Mouse (Mus musculus) left cerebral cortex, postnatal 36 days (tissue): ENCODE data around the gene Atp2b1. TPM values are rescaled to one million over a fixed set of nuclear protein-coding genes. Genes with fewer than 3 reads are reported as not detected.

Experiments used
- DNase-seq, 2 experiments: peaks; one replicate each; pipeline ENCODE4 v3.0.0; 2021 to 2022; ENCODE audit warnings: low spot score in 2 of 2, mixed read lengths in 1 of 2
- intact Hi-C: fragments of 180-260 bp; cut with DNase I; formaldehyde crosslinking; loops from one replicate; pipeline ENCODE4 v1.15.1; 2025
- total RNA-seq, 2 experiments: library from RNA; stranded (reverse); gene quantifications; 2 replicates each; pipeline ENCODE4 v1.2.3; 2021

Atp2b1 gene
- 100 to 1,000 TPM; 707 to 758 TPM for total RNA-seq

DNA sequence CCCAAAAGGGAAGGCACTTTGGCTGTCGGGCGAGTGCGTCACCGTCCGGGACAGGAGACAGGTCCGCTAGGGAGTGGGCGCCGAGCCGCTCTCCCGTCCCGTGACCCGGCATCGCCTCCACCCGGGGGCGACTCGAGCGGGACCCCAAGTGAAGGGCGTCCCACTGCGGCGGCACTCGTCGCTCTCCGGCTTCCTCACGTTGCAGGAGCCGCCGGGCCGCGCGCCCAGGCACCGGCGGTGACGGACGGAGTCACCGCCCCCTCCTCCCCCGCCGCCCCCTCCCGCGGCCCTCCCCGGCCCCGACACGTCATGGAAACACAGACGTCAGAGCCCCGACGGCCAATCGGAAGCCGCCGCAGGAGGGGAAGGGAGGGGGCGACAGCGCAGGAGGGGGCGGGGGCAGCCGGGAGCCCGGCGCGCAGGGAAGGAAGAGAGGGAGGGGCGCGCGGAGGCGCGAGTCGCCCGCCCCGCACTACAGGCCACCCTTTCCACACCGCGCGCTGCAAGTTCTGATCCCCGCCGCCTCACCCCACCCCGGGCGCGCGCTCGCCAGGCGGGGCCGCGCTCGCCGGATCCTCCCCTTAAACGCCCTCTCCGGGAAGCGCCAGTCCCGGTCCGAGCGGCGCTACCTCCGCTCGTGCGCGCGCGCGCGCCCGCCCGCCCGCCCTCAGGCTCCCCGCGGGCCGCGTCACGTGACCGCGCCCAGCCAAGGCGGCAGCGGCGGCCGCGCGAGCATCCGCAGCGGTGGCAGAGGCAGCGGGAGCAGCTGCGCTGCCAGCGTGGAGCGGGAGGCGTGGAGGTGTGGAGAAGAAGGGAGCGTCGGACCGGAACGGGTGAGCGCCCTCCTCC, at the start of gene Atp2b1:
TSS of gene Atp2b1 (plus strand) at position 446 of the 849 bp plus-strand sequence.
- intact Hi-C loops, result loop anchor here (10.0 kb wide), 4 partner anchors 139 to 1069 kb away; no protein-coding TSS in a partner anchor
- DNase-seq, result peak; percentile 91 to 95

DNA sequence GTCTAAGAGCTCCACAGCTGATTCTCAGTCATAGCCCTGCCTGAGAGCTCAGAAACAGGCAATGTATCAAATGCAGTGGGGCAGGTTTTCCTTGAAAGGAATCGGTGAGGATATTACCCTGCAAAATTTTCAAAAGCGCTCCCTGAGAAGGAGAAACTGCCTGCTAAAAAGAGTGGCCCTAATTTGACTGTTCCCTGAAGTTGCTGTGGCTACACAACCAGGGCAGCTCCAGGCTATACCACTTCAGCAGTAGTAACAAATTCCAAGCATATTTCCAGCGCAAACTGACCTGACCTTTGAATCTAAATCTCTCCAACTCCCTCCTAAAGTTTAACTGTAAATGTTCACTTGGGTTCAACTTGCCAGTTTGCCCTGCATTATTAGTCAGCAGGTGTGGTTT, 49.4 kb upstream of the Atp2b1 start:
- DNase-seq, result no peak
- intact Hi-C loops, result no loop called here

DNA sequence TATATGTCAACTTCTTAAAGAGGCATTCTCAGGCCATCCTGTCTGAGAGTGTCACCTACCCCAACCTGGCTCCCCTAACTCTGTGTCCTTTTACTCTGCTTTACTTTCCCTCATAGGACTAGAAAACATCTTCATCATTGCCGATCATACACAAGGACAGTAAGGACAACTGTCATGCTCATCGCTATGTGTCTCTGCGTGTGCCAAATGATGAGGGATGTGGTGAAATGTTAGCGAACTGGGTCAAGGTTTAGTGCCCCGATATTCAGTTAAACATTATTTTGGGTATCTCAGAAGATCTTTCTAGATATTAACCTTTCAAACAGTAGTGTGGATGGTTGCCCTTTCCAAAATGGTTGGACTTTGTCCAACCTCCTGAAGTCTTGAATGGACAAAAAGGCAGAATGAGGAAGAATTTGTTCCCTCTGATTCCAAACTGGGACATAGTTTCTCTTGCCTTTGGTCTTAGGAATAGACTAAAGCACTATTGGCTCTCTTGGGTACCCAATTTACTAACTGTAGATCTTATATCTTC, 47.3 kb upstream of the Atp2b1 start:
- intact Hi-C loops, result no loop called here
- no peak for DNase-seq

DNA sequence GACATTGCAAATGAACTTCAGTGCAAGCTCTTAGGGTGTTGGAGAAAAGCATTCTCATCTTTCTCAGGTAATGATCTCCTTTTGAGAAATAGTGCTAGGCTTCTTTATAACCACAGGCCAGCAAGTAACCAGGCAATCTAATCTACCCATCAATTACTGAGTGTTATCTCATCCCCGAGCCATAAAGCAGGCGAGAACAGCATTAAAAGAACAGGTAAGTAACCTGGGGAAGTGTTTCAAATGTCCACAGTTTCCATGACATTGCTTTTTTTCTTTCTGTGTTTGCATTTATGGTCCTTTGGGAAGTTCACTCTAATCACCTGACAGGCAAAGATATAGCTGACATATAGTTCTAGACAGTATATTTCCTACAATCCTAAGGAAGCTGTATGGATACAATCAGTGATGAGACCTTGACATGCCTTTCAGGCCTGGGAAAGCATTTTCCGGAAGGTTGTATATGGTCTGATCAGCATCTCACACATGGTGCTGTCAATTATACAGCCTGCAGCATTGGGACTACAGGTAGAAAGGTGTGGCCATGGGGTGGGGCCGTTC, 45.8 kb upstream of the Atp2b1 start:
- intact Hi-C loops, result no loop called here
- DNase-seq, result no peak

DNA sequence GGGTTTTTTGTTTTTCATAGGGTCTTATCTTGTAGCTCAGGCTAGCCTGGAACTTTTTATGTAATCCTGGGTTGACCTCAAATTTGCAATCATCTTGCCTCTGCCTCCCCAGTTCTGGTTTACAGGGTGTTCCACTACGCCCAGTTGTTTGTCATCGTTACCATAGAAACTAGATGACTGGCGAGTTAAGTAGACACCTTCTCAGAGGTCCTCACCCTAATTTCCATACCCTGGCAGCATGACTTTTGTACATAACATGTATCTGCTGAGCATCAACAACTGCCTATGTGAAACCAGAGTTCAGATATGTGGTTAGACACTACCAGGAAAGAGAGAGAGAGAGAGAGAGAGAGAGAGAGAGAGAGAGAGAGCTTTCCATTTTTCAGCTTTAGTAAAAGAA, 36.4 kb upstream of the Atp2b1 start:
- intact Hi-C loops, result no loop called here
- no peak for DNase-seq

DNA sequence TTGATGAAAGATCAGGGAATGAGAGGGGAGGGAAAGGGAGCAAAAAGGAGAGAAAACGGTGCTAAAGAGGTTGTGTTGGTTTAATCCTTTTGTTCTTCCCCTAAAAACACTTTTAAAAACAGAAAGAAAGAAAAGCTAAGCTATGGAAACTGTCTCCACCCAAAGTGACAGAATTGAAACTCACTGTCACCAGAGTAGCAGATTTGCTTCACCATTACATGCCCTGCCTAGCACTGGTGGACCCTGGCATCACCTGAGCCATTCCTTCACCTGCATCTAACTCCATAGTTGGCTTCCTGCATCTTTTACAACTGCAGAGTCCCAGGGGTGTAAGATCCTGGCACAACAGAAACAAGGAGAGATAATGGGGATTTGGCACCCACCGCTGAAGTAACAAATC, 35.6 kb upstream of the Atp2b1 start:
- DNase-seq, result no peak
- intact Hi-C loops, result no loop called here

DNA sequence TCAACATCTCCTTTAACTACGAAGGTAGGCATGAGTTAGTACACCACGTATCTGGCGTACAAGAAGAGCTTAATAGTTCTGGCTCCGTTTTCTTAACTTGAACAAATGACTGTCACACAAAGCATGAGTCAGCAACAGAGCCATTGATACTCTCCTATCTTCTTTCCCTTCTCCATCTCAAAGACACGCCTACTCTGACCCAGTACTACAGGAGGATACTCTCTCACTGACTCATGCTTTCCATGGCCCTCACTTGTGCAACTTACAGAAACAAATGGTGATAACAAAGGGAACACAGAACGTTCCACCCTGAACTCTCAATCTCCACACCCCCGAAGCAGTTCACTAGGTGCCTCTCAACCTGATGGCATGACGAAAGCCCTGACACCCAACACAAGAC, 34.1 kb upstream of the Atp2b1 start:
- no peak for DNase-seq
- intact Hi-C loops, result no loop called here

DNA sequence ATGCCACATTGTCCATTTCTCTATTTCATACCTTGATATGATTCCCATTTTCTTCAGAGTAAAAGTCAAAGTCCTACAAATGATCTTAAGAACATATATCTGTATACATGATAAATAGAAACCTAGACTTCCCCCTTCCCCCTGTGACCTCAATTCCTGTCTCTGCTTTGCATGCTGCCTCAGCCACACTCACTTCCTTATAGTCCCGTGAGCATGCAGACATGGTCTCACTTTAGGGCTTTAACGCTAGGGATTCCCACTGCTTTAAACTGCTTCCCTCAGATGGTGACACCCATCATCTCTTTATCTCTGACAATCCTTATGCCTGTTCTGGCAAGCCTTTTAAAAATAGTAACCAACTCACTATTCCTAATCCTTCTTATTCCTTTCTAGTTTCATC, 33.5 kb upstream of the Atp2b1 start:
- DNase-seq, result no peak
- intact Hi-C loops, result no loop called here

DNA sequence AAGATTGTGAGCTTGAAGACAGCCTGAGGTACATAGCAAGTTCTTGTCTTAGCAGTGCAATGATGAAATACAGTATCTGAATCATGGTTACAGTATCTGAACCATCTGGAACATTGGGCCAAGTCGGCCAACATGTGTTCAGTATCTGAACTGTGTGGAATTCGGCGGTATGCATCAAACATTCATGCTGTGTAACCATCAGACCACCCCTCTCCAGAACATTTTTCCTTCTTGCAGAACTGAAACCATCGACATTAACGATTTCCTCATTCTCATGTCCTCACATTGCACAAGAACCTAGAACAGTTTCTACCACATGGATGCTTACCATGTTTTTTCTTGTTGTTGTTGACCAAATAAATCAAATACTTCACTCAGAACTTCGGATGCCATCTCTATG, 32.7 kb upstream of the Atp2b1 start:
- no peak for DNase-seq
- intact Hi-C loops, result no loop called here

DNA sequence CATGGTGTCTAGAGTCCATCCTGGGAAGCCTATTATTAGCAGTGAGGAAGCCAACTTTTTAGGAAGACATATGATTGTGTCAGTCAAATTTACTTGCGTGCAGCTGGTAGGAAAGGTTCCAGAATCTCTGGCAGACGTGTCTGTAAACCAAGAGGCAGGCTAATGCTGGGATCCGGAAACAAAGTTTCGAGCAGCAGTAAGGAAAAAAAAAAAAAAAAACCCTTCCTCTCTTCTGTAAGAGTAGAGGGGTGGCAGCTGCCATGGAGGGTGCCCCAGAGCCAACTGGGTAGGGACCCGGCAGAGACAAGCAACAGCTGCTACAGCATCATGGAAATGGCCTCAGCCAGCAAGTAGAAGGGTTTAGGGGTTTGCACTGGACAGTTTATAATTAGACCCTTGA, 31.6 kb upstream of the Atp2b1 start:
- no peak for DNase-seq
- intact Hi-C loops, result no loop called here

DNA sequence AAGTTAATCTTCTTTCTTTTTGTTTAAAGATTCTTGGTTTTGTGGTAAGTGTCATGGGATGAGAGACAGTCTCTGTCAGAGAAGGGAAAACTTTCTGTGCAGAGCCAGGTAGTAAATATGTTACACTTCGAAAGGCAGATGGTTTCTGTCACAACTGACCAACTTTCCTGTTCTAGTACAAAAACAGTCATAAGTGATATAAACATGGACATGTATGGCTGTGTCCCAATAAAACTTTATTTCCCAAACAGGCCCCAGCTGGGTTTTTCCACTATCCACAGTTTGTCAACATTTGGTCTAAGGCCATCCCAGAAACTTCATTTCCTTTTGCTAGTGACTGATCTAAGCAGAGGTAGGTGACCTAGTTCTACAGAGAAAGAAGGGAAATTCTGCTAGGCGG, 29.8 kb upstream of the Atp2b1 start:
- no peak for DNase-seq
- intact Hi-C loops, result no loop called here

DNA sequence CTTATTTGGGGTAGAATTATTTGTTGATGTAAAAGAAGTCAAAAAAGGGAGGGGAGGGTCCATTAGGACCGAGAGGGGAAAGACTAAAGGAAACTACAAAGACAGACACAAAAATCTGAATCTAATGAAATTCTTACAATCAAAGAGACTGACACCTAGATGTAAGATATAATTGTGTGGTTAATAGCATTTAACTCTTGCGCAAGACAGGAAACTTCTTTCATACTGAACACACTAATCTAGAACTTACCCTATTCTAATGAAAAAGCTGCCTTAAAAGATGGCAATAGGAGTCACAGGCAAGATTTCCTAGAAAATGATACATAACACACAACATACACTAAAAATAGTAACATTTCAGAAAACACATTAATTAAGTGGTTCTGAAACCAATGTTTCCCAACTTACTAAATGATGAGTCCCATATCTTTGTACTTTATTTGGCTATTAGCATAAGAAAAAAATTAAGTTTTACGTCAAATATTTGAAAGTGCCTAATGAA, 27.4 kb upstream of the Atp2b1 start:
- no peak for DNase-seq
- intact Hi-C loops, result no loop called here

DNA sequence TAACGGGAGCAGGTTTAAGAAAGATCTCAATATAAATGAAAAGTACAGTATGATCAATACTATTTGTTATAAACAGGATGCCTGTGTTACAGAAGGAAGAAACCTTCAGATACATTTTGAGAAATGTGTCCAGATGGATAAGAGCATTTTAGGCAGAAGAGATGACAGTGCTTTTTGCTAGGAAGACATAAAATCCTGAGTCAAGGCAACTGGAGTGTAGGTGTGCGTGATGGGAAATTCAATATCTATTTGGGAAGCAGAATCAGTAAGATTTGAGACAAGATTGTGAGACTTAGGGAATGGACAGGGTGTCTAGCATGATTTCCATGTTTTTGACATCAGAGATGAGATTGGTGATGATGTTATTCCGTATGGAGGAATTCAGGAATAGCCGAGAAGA, 22.8 kb upstream of the Atp2b1 start:
- no peak for DNase-seq
- intact Hi-C loops, result no loop called here

DNA sequence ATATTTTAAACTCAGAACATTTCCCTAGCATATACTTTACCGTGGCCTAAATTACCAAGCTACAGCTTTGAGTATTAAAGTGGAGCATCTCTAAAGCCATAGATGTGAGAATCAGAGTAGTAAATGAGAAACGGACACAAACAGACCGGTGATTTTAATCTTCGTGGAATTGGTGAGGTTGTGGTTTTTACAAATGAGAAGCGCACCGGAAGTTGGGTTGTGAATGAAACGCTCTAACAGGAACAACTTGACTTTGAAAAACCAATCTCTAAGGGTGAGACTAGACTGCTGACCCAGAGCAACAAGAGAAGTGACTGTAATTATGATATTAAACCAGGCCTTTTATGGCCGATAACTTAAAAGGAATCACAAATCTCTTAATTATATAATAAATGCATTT, 16.7 kb upstream of the Atp2b1 start:
- DNase-seq, result no peak
- intact Hi-C loops, result no loop called here

DNA sequence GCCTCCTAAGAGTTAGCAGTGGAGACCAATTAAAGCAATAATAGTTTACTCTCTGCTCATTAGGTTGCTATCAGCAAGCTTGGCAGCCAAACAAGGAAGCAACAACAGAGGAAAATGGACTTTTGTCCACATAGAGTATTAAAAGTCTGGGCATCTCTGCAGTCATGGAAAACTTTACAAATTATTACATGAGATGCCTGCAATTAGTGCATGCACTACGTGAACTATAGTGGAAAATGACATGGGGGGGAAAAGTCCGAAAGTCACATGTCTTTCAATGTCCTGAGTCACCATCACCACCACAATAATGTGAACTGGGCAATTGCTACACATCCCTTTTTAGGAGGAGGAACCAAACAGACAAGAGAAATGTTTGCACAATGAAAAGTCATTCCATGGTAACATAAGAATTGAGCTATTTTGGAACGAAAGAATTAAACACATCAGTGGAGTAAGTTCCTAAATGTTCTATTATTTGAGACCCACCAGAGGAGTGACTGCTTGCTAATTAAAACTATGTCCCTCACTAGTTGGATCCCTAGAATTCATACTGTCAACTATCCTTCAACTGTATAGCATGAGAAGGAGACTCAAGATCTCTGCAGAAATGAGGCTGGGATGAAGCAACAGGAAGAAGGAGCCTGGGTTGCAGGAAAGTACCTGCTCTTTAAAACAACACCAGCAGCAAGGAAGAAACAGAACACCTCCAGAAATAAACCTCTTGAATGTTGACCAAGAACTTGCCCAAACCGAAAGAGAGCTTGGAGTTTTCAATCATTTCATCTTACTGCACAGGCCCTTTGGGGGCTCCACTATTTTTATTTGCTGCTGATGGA, 16.1 kb upstream of the Atp2b1 start:
- intact Hi-C loops, result no loop called here

DNA sequence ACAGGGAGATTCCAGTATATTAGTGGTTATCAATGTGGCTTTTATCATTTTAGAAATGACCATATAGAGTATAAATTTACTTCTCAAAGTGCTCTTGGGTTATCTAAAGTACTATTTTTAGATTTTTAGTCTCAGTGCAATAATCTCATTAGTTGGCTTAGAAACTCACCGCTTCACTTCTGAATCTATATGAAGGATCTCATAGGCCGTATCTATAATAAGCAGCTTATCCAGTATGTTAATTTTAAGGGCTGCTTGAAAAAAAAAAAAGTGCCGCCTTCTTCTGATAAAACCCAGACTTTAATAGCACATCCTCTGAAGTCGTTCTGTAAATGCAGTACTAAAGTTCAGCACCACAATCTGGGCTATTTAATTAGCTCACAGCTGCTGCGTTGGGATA, 12.7 kb upstream of the Atp2b1 start:
- DNase-seq, result no peak
- intact Hi-C loops, result no loop called here

More for the DNA sequence above, 16.1 kb upstream of the Atp2b1 start:
- no peak for DNase-seq

DNA sequence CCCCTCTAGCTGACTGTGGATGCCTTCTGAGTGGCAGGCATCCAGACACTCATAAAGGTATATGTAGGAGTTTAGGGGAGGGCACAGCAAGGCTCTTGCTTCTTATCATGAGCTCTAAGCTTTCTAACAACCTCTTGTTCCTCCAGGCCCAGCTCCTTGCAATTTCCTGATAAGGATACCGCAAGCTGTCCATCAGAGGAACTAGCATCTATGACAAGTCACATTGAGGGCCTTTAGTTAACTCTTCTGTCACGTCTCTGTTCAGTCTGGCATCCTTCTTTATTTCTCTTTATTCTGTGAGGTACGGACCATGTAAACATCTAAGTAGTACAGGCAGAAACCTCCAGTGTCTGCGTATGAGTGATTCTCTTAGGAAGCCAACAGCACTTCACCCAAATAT, 8.2 kb upstream of the Atp2b1 start:
- intact Hi-C loops, result no loop called here

DNA sequence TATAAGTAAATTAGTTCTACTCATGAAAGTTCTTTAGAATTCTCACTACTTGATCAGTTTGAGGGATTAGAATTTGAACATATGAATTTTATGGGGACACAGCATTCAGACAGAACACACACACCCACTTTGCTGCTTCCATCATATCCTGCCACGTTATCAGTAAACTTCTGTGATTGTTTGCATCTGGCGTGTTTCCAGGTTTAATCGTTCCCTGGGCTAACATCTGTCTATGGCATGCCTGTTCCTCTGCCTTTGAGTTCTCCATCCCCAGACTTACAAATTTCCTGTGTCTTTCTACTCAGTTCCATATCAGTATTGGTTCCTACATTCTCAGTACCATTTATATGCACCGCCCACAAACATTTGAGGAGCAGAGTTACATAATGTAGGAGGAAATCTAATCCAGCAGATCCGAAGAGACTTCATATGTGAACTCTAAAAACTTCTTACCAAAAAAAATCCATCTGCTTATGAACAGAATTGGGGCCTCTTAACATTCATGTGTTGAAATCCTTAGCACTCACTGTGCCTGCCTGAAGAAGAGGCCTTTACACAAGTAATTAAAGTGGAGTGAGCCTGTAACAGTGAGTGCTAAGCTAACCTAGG, 7.2 kb upstream of the Atp2b1 start:
- peak in 1 of 2 experiments; percentile 27 for DNase-seq
- intact Hi-C loops, result no loop called here

More for the DNA sequence above, 8.2 kb upstream of the Atp2b1 start:
- no peak for DNase-seq

DNA sequence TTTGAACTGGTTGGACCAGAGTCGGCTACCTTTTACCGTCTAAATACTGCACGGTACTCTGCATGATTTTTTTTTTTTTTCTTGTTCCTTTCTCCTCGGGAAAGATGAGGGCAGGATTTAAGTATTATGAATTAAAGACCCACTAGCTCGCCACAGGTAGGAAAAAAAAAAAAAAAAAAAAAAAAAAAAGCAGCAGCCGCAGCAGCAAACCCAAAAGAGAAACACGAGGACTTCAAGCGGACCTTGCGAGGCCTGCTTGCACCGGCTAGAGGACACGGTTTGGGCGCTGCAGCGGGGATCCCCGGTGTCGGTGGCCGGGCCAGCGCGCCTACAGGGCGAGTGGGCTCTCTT, 621 bp upstream of the Atp2b1 start:
- no peak for DNase-seq
- intact Hi-C loops, result loop anchor here (10.0 kb wide), 4 partner anchors 139 to 1069 kb away; no protein-coding TSS in a partner anchor

DNA sequence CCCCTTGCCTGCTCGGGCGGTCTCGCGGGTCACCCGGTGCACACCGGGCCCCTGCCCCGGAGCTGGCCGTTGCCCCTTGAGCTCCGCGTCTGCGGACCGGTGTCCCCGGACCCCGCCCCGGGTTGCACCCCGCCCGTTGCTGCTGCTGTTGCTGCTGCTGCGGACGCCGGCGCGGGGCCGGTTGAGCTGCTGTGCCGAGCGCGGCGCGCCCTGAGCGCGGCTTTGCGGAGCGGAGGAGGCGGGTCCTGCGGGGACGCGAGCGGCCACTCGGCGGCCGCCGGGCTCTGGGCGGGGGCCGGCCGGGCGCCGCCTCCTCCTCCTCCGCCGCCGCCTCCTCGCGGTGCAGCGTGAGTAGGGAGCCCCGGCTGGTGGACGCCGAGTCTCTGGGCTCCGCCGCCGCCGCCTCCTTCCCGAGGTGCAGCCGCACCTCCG, 620 bp downstream of the Atp2b1 start:
- intact Hi-C loops, result loop anchor here (5.0 to 10.0 kb wide), 8 partner anchors 102 to 1203 kb away; no protein-coding TSS in a partner anchor
- peak; percentile 81 to 84 for DNase-seq
